Mouse (Mus musculus) sigmoid colon, adult 10 weeks (tissue): ENCODE data around the gene Coq7. TPM values are rescaled to one million over a fixed set of nuclear protein-coding genes. Genes with fewer than 3 reads are reported as not detected.

Source experiments
- polyA plus RNA-seq: library from polyadenylated mRNA; stranded (reverse); fragments of 350-450 nt; fragmentation: Illumina TruSeq; extraction: RNeasy Lipid Tissue Mini Kit (QIAGEN cat#74804); gene quantifications from one replicate; pipeline ENCODE4 v1.2.3, GENCODE M21; 2014; ENCODE audit warnings: low read depth, low replicate concordance

Coq7 gene
- 7.7 TPM for polyA plus RNA-seq

GRCm38 (mm10) chr7:118533178-118533578, at the start of gene Coq7:
TSS of gene Coq7 (minus strand) at chr7:118533356.

GRCm38 (mm10) chr7:118491431-118492147, 41.6 kb downstream of the Coq7 start, which contains the start of gene Itpripl2:
TSS of gene Itpripl2 (minus strand) at chr7:118491975.

Other genes starting within 250 kb of the Coq7 start
- gene Syt17, start 85.1 kb downstream of the Coq7 start, polyA plus RNA-seq: 1.5 TPM
- 25.7 TPM for gene Itpripl2, start 41.4 kb downstream of the Coq7 start, polyA plus RNA-seq
- gene Tmc7, start 51.4 kb upstream of the Coq7 start, polyA plus RNA-seq: 9.8 TPM
- gene Tmc5, start 63.9 kb upstream of the Coq7 start, polyA plus RNA-seq: 82.5 TPM
- gene Gde1, start 172.4 kb upstream of the Coq7 start, polyA plus RNA-seq: 144 TPM
- gene Ccp110, start 179.2 kb upstream of the Coq7 start, polyA plus RNA-seq: 16.8 TPM
- gene Vps35l, start 206.9 kb upstream of the Coq7 start, polyA plus RNA-seq: 8.1 TPM